Mouse (Mus musculus) c-Kit-positive CD71-positive TER-119-positive erythroid progenitor cells, embryonic 14.5 days (primary cell): ENCODE measurements around the gene Klhdc4.
A peak's percentile ranks its signal among the peaks of the same experiment; 100 is the strongest.

ENCODE experiments used
- DNase-seq: peaks from one replicate; pipeline ENCODE4 v3.0.0-alpha.2; 2013; ENCODE audit warnings: low spot score

Gene Klhdc4

DNA sequence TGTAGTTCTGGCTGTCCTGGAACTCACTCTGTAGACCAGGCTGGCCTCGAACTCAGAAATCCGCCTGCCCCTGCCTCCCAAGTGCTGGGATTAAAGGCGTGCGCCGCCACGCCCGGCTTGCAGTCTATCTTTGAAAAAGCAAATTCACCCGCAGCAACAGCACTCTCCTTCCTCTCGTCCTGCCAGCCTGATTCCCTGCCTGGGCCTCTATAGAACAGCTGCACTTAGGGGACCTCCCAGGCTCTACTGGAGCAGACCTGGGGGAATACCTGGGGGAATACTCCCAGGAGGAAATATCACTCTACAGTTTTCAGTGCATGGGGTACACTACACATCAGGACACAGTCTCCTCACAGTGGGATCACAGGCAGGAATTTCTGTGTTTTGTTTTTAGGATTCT lies 19.9 kb upstream of the Klhdc4 start:
- no peak for DNase-seq

DNA sequence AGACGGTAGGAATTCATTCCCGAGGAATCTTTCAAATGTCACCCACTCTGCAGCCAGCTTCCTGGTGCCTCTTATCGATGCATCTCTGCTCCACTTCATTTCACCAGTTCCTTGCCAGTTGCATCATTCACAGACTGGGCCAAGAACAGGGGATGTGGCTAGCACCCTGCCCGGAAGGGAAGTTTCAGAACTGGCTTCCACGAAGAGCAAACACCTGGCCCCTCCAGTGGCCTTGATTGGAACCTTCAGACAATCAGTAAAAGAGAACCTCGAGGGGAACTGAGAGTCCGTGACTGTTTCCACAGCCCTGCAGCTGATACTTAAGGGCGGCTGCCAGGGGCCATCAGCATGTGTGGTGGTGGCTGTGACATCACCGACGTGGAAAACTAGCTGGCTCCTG lies 19.1 kb upstream of the Klhdc4 start:
- DNase-seq, result no peak

DNA sequence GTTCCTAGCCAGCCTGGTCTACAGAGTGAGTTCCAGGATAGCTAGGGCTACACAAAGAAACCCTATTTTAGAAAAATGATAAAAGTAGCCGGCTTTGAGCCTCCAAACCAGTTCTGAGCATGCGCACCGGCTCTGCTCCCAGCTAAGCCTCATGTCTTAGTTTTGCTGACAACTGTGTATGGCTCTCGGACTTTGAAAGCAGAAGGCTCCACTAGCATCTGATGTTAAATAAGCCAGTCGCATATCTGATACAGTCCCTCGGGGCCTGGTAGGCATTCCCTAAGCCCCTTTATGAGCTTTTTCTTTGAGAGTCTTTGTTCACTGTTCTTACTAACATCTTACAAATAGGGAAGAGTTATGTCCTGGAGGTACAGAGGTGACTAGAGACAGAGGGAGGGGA lies 18.6 kb upstream of the Klhdc4 start:
- DNase-seq, result no peak

- no peak for DNase-seq
Observed at GRCm38 (mm10) chr8:121847261-121847822, 18.0 kb upstream of the Klhdc4 start.

DNA sequence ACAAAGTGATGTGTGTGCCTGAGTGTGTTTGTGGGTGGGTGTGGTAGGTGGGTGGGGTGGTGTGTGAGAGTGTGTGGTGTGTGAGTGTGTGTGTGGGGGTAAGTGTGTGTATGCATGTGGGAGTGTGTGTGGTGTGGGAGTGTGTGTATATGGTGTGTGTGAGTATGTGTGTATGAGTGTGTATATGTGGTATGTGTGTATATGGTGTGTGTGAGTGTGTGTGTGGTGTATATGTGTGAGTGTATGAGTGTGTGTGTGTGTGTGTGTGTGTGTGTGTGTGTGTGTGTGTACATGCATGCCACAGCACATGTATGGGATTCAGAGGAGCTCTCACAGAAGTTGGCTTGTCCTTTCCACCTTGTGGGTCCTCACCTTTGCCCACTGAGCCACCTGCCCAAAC lies 17.4 kb upstream of the Klhdc4 start:
- DNase-seq, result no peak

GRCm38 (mm10) chr8:121844765-121845164 lies 15.4 kb upstream of the Klhdc4 start:
- DNase-seq, result no peak

DNA sequence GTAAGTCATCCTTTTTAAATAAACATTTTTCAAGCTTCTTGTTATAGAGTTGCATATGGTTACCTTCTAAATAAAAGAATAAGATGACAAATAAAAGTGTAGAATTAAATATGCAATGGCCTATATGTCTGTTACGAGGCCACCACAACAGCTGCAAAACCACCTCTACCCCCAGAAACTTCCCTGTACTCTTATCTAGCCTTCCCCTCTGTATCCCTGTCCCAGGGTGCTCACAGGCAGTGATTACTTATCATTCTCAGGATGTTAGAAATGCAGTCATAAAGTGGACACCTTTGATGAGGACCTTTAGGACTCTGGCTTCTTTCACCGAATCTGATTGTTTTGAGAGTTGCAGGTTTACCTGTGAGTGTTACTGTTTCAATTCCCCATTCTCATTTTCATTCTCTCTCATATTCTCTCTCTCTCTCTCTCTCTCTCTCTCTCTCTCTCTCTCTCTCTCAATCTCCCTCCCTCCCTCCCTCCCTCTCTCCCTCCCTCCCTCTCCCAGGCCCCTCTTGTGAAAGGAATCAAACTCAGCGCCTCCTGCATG lies 13.9 kb upstream of the Klhdc4 start:
- DNase-seq, result no peak

DNA sequence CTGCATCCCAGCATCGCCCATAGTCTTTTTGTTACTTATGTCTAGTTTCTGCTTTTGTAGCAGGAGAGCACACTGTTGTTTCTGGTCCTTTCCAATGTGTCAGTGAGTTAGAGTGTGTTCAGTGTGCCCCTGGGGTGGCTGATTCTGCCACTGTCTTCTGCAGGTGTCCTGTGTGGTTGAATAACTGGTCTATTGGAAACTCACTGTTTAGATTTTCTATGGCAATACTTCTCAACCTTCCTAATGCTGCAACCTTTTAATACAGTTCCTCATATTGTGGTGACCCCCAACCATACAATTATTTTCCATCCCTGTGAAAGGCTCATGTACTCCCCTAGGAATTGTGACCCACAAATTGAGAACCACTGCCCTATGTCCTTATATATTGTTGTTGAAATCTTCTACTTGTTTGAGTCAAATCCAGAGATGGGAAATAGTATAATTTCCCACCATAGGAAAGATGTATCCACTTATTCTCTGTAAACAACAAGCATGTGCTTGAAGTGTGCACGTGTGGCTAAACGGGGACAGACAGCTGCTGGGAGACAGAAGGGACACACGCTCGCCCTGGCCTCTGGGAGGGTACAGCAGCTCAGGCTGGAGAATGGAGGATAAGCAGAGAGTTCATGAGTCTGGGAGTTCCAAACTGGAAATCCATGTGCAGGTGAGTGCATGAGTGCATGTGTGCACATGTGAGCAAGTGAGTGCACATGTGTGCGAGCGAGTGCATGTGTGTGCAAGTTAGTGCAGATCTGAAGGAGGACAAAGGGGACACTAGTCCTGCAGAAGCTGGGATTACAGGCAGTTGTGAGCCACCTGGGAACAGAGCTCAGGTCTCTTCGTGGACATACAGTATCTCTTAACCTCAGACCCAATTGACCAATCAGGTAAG lies 12.9 kb upstream of the Klhdc4 start:
- no peak for DNase-seq

DNA sequence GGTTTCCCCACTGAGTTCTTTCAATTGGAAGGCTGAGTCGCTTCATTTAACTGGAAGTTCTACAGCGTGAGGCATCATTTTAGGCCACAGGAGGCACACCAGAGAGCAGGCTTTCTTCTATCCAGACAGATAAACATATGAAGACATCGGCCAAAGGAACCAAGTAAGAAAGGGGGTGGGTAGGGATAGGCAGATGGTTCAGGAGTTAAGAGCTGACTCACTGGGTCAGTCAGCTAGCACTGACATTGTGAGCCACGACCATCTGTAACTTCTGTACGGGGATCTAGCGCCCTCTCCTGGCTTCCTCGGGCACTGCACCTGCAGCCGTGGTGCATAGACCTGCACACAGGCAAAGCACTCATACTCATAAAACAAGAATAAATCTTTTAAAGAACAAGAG lies 11.9 kb upstream of the Klhdc4 start:
- peak; percentile 48 for DNase-seq

DNA sequence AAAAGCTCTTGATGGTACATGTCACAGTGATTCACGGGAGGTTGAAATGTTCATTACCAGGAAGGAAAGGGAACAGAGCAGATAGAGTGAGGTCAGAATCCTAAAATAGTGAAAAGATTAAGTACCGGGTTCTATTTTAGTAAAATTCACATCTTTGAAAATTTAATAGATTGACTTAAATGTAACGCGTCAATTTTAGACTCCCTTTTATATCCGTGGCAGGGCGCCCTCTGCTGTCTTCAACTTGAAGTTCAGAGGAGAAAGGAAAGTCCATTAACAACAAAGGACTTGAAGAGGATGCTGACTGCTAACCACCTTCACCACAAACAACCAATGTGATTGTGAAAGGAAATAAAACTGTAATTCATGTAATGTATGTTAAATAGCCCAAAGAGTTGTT lies 3.1 kb upstream of the Klhdc4 start:
- peak; percentile 74 for DNase-seq

- no peak for DNase-seq
Observed at GRCm38 (mm10) chr8:121832061-121832460, 2.7 kb upstream of the Klhdc4 start.

DNA sequence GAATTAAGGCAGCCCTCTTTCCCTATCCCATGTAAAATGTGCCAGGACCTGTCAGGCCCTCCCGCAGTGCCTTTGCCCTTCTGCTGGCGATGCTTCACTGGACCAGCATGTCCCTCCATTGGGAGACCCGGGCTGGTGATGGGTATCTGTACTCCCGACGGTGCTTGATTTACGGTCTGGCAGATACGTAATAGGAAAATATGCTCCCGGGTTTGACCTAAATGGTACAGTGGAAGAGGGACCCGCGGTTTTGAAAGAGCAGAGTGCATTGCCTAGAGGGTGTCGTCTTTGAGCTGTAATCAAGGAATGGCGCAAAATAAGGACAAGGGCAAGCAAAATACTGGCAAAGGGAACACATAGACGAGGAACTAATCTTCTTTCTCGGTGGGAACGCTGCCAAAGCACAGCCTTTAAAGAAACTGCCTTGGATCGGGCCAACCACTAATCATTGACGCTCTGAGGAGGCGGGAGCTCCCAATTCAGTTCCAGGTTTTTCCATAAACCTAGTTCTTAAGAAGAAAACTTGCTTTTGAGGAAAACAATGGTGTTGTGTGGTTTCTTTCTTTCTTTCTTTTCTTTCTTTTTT lies 501 bp upstream of the Klhdc4 start:
- DNase-seq, result no peak

GRCm38 (mm10) chr8:121828376-121829023 lies 869 bp downstream of the Klhdc4 start:
- no peak for DNase-seq

GRCm38 (mm10) chr8:121827726-121828125 lies 1.6 kb downstream of the Klhdc4 start:
- no peak for DNase-seq

- DNase-seq, result no peak
Observed at GRCm38 (mm10) chr8:121821770-121822169, 7.6 kb downstream of the Klhdc4 start.

GRCm38 (mm10) chr8:121821320-121821719 lies 8.0 kb downstream of the Klhdc4 start:
- no peak for DNase-seq

DNA sequence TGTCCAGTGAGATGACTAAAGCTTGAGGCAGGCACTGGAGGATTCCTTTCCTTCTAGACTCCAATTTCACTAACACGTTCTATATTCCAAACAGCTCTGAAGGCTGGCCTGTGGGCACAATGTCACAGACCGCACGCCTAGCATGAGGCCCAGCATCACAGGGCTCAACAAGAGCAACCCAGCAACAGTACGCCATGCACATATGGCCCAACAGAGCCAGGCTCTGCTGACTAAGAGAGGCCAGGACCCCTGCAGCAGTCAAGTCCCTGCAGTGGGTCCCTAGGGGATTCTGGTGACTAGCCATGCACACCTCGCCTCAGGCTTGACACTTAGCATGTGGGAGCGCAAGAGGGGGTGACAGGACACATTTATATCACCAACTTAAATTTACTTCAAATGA lies 8.5 kb downstream of the Klhdc4 start:
- no peak for DNase-seq

GRCm38 (mm10) chr8:121818226-121818625 lies 11.1 kb downstream of the Klhdc4 start:
- no peak for DNase-seq

DNA sequence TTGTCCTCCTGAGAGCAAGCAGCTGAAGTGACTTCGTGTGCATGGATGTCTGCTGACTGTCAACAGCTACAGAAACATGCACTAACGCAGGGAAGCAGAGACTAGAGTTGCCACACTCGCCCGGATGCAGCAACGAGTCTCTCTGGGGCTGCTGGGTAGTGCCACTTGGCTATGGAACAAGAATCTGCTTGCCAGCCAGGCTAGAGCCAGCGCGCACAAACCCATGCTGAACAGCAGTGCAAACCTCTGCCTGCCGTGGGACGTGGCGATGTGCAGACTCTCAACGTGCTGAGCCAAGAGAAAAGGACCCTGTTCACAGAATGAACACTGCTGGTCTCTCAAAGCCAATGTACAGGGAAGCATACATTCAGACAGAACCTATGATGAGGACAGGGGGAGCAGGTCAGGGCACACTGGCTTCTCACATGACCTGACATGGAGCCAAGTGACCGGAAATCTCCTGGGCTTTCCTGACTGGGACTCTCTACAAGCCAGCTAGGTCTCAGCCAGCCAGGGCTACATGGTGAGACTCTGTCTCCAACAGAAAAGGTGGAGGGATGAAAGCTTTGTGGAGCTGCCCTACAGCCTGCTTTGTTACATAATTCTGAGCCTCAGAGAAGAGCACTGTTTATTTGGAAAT lies 17.3 kb downstream of the Klhdc4 start:
- no peak for DNase-seq

- DNase-seq, result no peak
Observed at GRCm38 (mm10) chr8:121811502-121811901, 17.9 kb downstream of the Klhdc4 start.

- no peak for DNase-seq
Observed at GRCm38 (mm10) chr8:121809524-121810155, 19.7 kb downstream of the Klhdc4 start.

DNA sequence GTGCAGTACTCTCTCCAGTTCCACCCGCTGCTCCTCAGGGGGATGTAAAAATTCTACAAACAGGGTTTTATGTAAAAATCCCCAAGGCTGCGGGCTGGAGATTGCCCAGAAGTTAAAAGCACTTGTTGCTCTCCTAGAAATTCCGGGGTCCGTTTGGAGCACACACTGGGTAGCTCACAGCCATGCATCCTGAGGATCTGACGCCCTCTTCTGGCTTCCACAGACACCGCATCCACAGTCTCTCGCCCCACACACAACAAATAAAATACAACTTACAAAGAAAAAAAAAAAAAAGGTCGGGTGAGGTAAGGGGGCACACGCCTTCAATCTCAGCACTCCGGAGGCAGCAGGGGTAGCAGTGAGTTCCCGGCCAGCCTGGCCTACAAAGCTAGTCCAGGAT lies 21.3 kb downstream of the Klhdc4 start:
- DNase-seq, result no peak
